Mouse (Mus musculus) CH12.LX (cell line): ENCODE measurements at regions not wholly inside any gene's neighbourhood (a gene's known extent, or its start where the extent isn't known, plus 50 kb on each side); places are given as distances from the start of the nearest gene placed in this dataset.

Experiments
- CTCF ChIP-seq, 2 experiments: IDR thresholded peaks in 1 of 2; conservative IDR thresholded peaks in 1 of 2; 2 replicates each; pipeline ENCODE4 v1.5.1; 2011 to 2012; ENCODE audit warnings: low read depth in 2 of 2, low read length in 2 of 2, improper control_type of control experiment in 1 of 2, inconsistent platforms in 1 of 2, mild to moderate bottlenecking in 1 of 2, moderate library complexity in 1 of 2
- E2F4 ChIP-seq: IDR thresholded peaks from 2 replicates; pipeline ENCODE4 v1.6.1; 2011; ENCODE audit warnings: low read depth, low read length, improper control_type of control experiment; ENCODE audit not compliant: insufficient replicate concordance
- EP300 ChIP-seq: IDR thresholded peaks from 2 replicates; pipeline ENCODE4 v1.6.1; 2011; ENCODE audit warnings: low read length, improper control_type of control experiment
- ETS1 ChIP-seq: conservative IDR thresholded peaks from 2 replicates; pipeline ENCODE4 v1.6.1; 2012; ENCODE audit warnings: low read depth, mild to moderate bottlenecking, inconsistent platforms, low read length, improper control_type of control experiment, moderate library complexity
- MXI1 ChIP-seq: IDR thresholded peaks from 2 replicates; pipeline ENCODE4 v1.6.1; 2011; ENCODE audit warnings: mild to moderate bottlenecking, low read depth, low read length, improper control_type of control experiment
- MYC ChIP-seq: IDR thresholded peaks from 2 replicates; pipeline ENCODE4 v1.6.1; 2011; ENCODE audit warnings: low read depth, mild to moderate bottlenecking, improper control_type of control experiment, low read length
- POLR2A ChIP-seq: IDR thresholded peaks from 2 replicates; pipeline ENCODE4 v1.6.1; 2011; ENCODE audit warnings: low read depth, mild to moderate bottlenecking, improper control_type of control experiment, low read length
- ZNF384 ChIP-seq: IDR thresholded peaks from 2 replicates; pipeline ENCODE4 v1.6.1; 2012; ENCODE audit warnings: low read depth, low read length, improper control_type of control experiment, inconsistent platforms

- no peak for TF ChIP-seq CTCF (conservative IDR thresholded peaks at IDR 0.05 in 1 of 2, IDR thresholded peaks at IDR 0.05 in 1 of 2; ENCODE audit: low read depth in 2 of 2, low read length in 2 of 2)
- TF ChIP-seq EP300, result no peak
- no peak for TF ChIP-seq ZNF384
- TF ChIP-seq POLR2A, result no peak
- no peak for TF ChIP-seq E2F4
- TF ChIP-seq MYC, result no peak
- no peak for TF ChIP-seq MXI1
- no peak for TF ChIP-seq ETS1
Observed at GRCm38 (mm10) chr12:117458132-117459070, 57.9 kb upstream of the Rapgef5 start.
